Mouse (Mus musculus) 3134 (cell line): ENCODE results near the gene Gnaz.
A peak's percentile ranks its signal among the peaks of the same experiment; 100 is the strongest.

Source experiments
- DNase-seq: peaks from one replicate; pipeline ENCODE4 v3.0.0-alpha.2; 2011; ENCODE audit warnings: low spot score; ENCODE audit not compliant: insufficient read length; ENCODE audit errors: extremely low read depth

Gene Gnaz

GRCm38 (mm10) chr10:75060843-75061235, 93.9 kb downstream of the Gnaz start:
- DNase-seq: peak; percentile 36

- DNase-seq: peak; percentile 64
These were observed 94.6 kb downstream of the Gnaz start for GRCm38 (mm10) chr10:75061341-75062188.

GRCm38 (mm10) chr10:75062189-75062561, 95.2 kb downstream of the Gnaz start:
- DNase-seq: no peak

GRCm38 (mm10) chr10:75062621-75063020, 95.6 kb downstream of the Gnaz start:
- no peak for DNase-seq

GRCm38 (mm10) chr10:75063301-75063965, 96.5 kb downstream of the Gnaz start:
- DNase-seq: peak; percentile 55

- DNase-seq: no peak
These were observed 98.7 kb downstream of the Gnaz start for GRCm38 (mm10) chr10:75065691-75066090.
